Mouse (Mus musculus) hindbrain, embryonic 14.5 days (tissue): ENCODE measurements at regions not wholly inside any gene's neighbourhood (a gene's known extent, or its start where the extent isn't known, plus 50 kb on each side); places are given as distances from the start of the nearest gene placed in this dataset.

Experiments
- ATAC-seq: fragments of 200-750 bp; cut with Nextera tagmentation; 2 replicates; pipeline ENCODE4 v1.8.0; 2017; ENCODE audit warnings: moderate number of reproducible peaks, mild to moderate bottlenecking, moderate TSS enrichment, moderate library complexity; ENCODE audit not compliant: low FRiP score
- DNase-seq: peaks from one replicate; pipeline ENCODE4 v3.0.0-alpha.2; 2015; ENCODE audit warnings: low spot score
- H3K27ac ChIP-seq: fragments of 300-500 bp; sonication (generic); 2 replicates; pipeline ENCODE4 v1.5.1; 2014; ENCODE audit warnings: mild to moderate bottlenecking, moderate library complexity
- H3K27me3 ChIP-seq: fragments of 300-500 bp; sonication (generic); 2 replicates; pipeline ENCODE4 v1.6.1; 2014; ENCODE audit warnings: mild to moderate bottlenecking, low read length, mixed read lengths; ENCODE audit not compliant: control insufficient read depth, insufficient read depth
- H3K36me3 ChIP-seq: fragments of 300-500 bp; sonication (generic); replicated peaks from 2 replicates; pipeline ENCODE4 v1.6.1; 2014; ENCODE audit not compliant: control insufficient read depth, insufficient read depth
- H3K4me1 ChIP-seq: fragments of 300-500 bp; sonication (generic); replicated peaks from 2 replicates; pipeline ENCODE4 v1.6.1; 2014; ENCODE audit warnings: antibody characterized with exemption, low read length, mixed read lengths; ENCODE audit not compliant: control insufficient read depth, insufficient read depth
- H3K4me2 ChIP-seq: fragments of 300-500 bp; sonication (generic); replicated peaks from 2 replicates; pipeline ENCODE4 v1.6.1; 2014; ENCODE audit warnings: mild to moderate bottlenecking, moderate library complexity
- H3K4me3 ChIP-seq: fragments of 300-500 bp; sonication (generic); replicated peaks from 2 replicates; pipeline ENCODE4 v1.5.1; 2014; ENCODE audit warnings: mild to moderate bottlenecking, low read length
- H3K9ac ChIP-seq: fragments of 300-500 bp; sonication (generic); 2 replicates; pipeline ENCODE4 v1.6.1; 2014
- H3K9me3 ChIP-seq: fragments of 300-500 bp; sonication (generic); 2 replicates; pipeline ENCODE4 v1.6.1; 2016; ENCODE audit warnings: low read length; ENCODE audit not compliant: control insufficient read depth
- WGBS: fragments of 180-500 bp; shearing (Covaris S2); extraction: QIAGEN DNeasy Blood & Tissue Kit; methylation state at CpG from one replicate; pipeline ENCODE4 v1.1.7; 2014; 5-methylcytosine and 5-hydroxymethylcytosine counted together

DNA sequence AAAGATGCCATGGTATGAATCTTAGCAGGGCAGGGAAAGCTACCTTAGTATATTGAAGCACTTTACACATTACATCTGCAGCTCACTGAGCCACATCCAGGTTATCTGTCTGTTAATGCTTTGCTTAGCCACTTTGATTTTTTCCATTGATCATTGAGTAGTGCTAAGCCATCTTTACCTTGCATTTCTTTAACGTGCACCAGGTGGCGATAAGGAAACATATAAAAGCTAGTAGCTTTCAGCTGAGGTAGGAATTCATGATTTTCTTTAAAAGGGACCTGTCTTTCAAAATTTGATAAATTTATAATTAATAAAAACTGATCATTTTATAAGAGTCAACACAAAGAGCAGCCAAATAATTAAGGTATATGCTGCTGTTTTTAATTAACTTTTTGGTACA, 426.3 kb upstream of the Tpk1 start:
- peak; percentile 61 for DNase-seq
- H3K27me3 ChIP-seq, result no peaks in the 10 kb centered on the region
- H3K4me1 ChIP-seq, result no peaks in the 10 kb centered on the region
- 46% methylated on average over 2 of the region's 2 CpGs for WGBS
- H3K4me3 ChIP-seq, result no peak overlapping the region
- no peak overlapping the region for H3K9ac ChIP-seq
- H3K9me3 ChIP-seq, result no peaks in the 10 kb centered on the region
- ATAC-seq, result no peak
- no peaks in the 10 kb centered on the region for H3K36me3 ChIP-seq
- H3K27ac ChIP-seq, result no peak overlapping the region
- H3K4me2 ChIP-seq, result no peak overlapping the region

DNA sequence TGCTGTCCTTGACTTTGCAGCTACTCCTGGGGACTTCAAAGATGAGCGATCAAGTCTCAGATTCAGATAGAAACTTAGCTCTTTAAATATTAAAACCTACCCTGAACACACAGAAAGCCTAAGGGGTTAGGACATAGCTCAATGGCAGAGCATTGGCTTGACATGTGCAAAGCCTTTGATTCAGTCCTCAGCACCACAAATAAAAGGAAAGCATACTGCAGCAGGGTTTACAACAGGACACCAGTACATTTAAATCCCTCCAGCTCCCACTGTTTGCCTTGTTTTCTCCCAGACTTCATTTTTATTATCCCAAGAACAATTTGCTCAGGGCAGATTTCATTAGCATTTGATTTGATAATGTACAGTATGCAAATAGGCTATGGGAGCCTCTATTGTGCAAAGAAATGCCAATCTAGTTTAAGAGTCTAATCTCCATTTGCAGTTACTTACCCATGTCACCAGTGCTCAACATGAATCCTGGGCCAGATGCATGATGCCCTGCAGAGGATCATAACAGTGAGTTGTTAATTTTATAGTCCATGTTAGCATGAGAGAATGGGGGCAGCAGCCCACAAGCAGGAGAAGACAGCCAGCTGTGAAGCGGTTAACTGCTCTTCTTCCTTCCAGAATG, 416.0 kb upstream of the Tpk1 start:
- WGBS, result 87% methylated on average over 2 of the region's 2 CpGs
- Histone ChIP-seq H3K36me3 (no peaks in the 10 kb centered on the region), H3K27me3 (no peaks in the 10 kb centered on the region), H3K4me2 (no peak overlapping the region), H3K27ac (no peak overlapping the region), H3K4me3 (no peak overlapping the region), H3K9me3 (no peaks in the 10 kb centered on the region), H3K9ac (no peak overlapping the region), H3K4me1 (no peaks in the 10 kb centered on the region)
- no peak for DNase-seq
- peak; percentile 31; the same call in 1 of the 2 replicates for ATAC-seq

DNA sequence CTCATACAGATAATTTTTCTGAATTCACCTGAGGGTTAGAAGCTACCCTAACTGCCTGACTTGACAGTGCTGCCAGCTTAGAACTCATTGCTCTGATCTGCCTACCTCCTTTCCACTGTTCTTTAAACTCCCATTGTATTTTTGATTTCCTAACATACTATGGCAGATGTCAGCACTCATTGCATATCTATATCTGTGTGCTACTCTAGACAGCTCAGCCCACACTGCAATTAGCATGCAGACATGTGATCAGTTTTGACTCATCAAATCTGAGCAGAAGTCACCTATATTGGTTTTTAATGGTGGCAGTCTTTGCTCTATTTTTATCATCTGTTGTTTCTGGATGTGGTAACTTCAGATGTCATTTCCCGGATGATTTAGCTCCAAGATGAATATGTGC, 407.0 kb upstream of the Tpk1 start:
- ATAC-seq (no peak), DNase-seq (no peak)
- Histone ChIP-seq H3K4me1 (no peaks in the 10 kb centered on the region), H3K4me2 (no peak overlapping the region), H3K36me3 (no peaks in the 10 kb centered on the region), H3K4me3 (no peak overlapping the region), H3K9me3 (no peaks in the 10 kb centered on the region), H3K27ac (no peak overlapping the region), H3K27me3 (no peaks in the 10 kb centered on the region), H3K9ac (no peak overlapping the region)
- WGBS, result 88% methylated on average over 1 of the region's 1 CpGs

DNA sequence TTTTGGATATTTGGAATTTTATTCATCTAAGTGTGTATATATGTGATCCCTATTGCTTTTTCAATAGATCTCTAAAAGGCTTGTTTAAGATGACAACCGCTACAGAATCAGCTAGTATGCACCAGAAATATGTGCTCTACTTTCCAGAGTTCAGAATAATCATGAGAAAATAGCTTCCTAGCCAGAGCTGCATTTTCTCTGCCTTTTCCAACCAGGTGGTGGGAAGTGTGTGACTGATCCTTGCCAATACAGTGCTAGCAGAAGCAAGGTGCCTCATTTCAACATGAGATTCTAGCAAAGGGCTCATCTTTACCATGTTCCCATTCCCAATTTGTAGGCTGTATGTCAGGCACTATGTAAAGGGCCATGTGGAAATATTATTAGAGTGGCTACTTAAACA, 401.8 kb upstream of the Tpk1 start:
- ATAC-seq (no peak), DNase-seq (no peak)
- Histone ChIP-seq H3K4me3 (no peak overlapping the region), H3K27me3 (no peaks in the 10 kb centered on the region), H3K9me3 (no peaks in the 10 kb centered on the region), H3K9ac (no peak overlapping the region), H3K36me3 (no peaks in the 10 kb centered on the region), H3K4me1 (no peaks in the 10 kb centered on the region), H3K27ac (no peak overlapping the region), H3K4me2 (no peak overlapping the region)
- 100% methylated on average over 1 of the region's 1 CpGs for WGBS
